Mouse (Mus musculus): ENCODE data around the gene Gtf2a1l. TPM values are rescaled to one million over a fixed set of nuclear protein-coding genes. Genes with fewer than 3 reads are reported as not detected.

Gene Gtf2a1l
- not detected for polyA plus RNA-seq (2014; fragmentation: Illumina TruSeq; extraction: RNeasy Lipid Tissue Mini Kit (QIAGEN cat#74804); ENCODE audit: low read depth, low replicate concordance)

GRCm38 (mm10) chr17:88668452-88668851 lies at the start of gene Gtf2a1l:
Gene Gtf2a1l, plus strand, starts transcription at chr17:88668660.

Other genes starting within 250 kb of the Gtf2a1l start
- 15.7 TPM for gene Foxn2, start 227.9 kb upstream of the Gtf2a1l start, polyA plus RNA-seq (2014; fragmentation: Illumina TruSeq; extraction: RNeasy Lipid Tissue Mini Kit (QIAGEN cat#74804); ENCODE audit: low read depth, low replicate concordance)
- 17.6 TPM for gene Ppp1r21, start 138.5 kb upstream of the Gtf2a1l start, polyA plus RNA-seq (2014; fragmentation: Illumina TruSeq; extraction: RNeasy Lipid Tissue Mini Kit (QIAGEN cat#74804); ENCODE audit: low read depth, low replicate concordance)
- gene Ston1, start 71.0 kb upstream of the Gtf2a1l start, polyA plus RNA-seq (2014; fragmentation: Illumina TruSeq; extraction: RNeasy Lipid Tissue Mini Kit (QIAGEN cat#74804); ENCODE audit: low read depth, low replicate concordance) = 2.0 TPM
- gene Lhcgr, start 123.3 kb downstream of the Gtf2a1l start, polyA plus RNA-seq (2014; fragmentation: Illumina TruSeq; extraction: RNeasy Lipid Tissue Mini Kit (QIAGEN cat#74804); ENCODE audit: low read depth, low replicate concordance) = not detected

Measured in liver, adult 10 weeks (tissue).